Mouse (Mus musculus): ENCODE data around the gene Snupn.
"Not testable (repeated sequence)": the region's sequence is repeated elsewhere in the genome, so short reads cannot be mapped to it uniquely, and the experiment has no call there.

Gene Snupn

GRCm38 (mm10) chr9:56997206-56997605, 46.5 kb downstream of the Snupn start:
- in situ Hi-C loops (cut with MboI, MseI): not testable (repeated sequence)

- in situ Hi-C loops (cut with MboI, MseI): no loop called here
Observed at GRCm38 (mm10) chr9:57003011-57003410, 52.3 kb downstream of the Snupn start.

DNA sequence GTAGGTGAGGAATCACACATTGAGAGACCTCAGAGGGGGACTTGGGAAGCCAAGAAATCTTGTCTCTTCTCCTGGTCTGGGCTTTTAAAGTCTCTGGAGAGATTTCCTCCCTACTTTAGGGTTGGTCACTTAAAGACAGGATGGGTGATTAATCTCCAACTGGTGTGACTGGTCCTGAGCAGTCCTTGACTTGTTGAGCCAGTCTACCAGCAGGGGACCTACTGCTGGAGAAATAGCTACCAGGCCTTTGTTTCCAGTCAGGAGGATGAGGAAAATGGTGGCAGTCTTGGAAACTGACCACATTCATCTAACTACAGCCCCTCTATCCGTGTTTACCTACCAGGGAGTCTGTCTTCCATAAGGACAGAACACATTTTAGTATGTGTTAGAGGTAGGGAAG, 61.7 kb downstream of the Snupn start:
- in situ Hi-C loops (cut with MboI, MseI): no loop called here

DNA sequence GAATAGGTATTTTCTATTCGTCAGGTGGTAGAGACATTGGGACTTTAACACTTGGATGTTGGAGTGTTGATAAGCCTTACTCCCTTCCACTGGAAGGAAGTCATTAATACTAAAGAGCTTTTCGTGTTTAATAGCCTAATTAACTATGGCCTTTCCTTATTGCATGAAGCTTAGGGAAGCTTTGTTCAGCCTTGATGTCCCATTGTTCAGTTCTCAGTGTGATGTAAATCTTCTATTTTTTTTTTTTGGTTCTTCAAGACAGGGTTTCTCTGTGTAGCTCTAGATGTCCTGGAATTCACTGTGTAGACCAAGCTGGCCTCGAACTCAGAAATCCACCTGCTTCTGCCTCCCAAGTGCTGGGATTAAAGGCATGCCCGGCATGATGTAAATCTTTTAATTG, 62.2 kb downstream of the Snupn start:
- in situ Hi-C loops (cut with MboI, MseI): no loop called here

GRCm38 (mm10) chr9:57013756-57014155, 63.1 kb downstream of the Snupn start:
- in situ Hi-C loops (cut with MboI, MseI): no loop called here

GRCm38 (mm10) chr9:57014766-57015165, 64.1 kb downstream of the Snupn start:
- in situ Hi-C loops (cut with MboI, MseI): loop anchor here (5.0 kb wide), 1 partner anchor 47 kb away; no protein-coding TSS in a partner anchor

- in situ Hi-C loops (cut with MboI, MseI): loop anchor here (5.0 kb wide), 1 partner anchor 50 kb away; no protein-coding TSS in a partner anchor
Observed at GRCm38 (mm10) chr9:57017631-57018030, 67.0 kb downstream of the Snupn start.

GRCm38 (mm10) chr9:57031756-57032155, 81.1 kb downstream of the Snupn start:
- in situ Hi-C loops (cut with MboI, MseI): no loop called here
